Mouse (Mus musculus) spleen, adult 2 months (tissue): ENCODE measurements at regions not wholly inside any gene's neighbourhood (a gene's known extent, or its start where the extent isn't known, plus 50 kb on each side); places are given as distances from the start of the nearest gene placed in this dataset.

ENCODE experiments used
- DNase-seq, 2 experiments: peaks; one replicate each; pipeline versions ENCODE4 v3.0.0 to v3.0.0-alpha.2; 2012 to 2021; ENCODE audit warnings: low spot score in 2 of 2, low read depth in 1 of 2
- H3K27ac ChIP-seq: fragments of 200-500 bp; 2 replicates; pipeline ENCODE4 v1.5.1; 2012; ENCODE audit warnings: low read length, inconsistent platforms; ENCODE audit not compliant: insufficient read depth
- H3K27me3 ChIP-seq: fragments of 200-500 bp; 2 replicates; pipeline ENCODE4 v1.6.1; 2012; ENCODE audit warnings: mild to moderate bottlenecking, moderate library complexity, low read length, inconsistent platforms; ENCODE audit not compliant: control insufficient read depth, insufficient read depth
- H3K36me3 ChIP-seq: fragments of 200-500 bp; 2 replicates; pipeline ENCODE4 v1.6.1; 2012; ENCODE audit warnings: mild to moderate bottlenecking, low read length, inconsistent platforms; ENCODE audit not compliant: control insufficient read depth, insufficient read depth
- H3K4me1 ChIP-seq: fragments of 200-500 bp; 2 replicates; pipeline ENCODE4 v1.6.1; 2011; ENCODE audit warnings: inconsistent platforms; ENCODE audit not compliant: control insufficient read depth, insufficient read depth, insufficient read length
- H3K4me3 ChIP-seq: fragments of 200-500 bp; 2 replicates; pipeline ENCODE4 v1.5.1; 2011; ENCODE audit warnings: mild to moderate bottlenecking, inconsistent platforms; ENCODE audit not compliant: insufficient read depth, insufficient read length; ENCODE audit errors: extremely low read depth
- CTCF ChIP-seq: fragments of 200-500 bp; IDR thresholded peaks from 2 replicates; pipeline ENCODE4 v1.5.1; 2011; ENCODE audit warnings: mild to moderate bottlenecking, inconsistent platforms; ENCODE audit not compliant: insufficient read depth, insufficient read length, insufficient replicate concordance; ENCODE audit errors: extremely low read depth
- POLR2A ChIP-seq: fragments of 200-500 bp; IDR thresholded peaks from 2 replicates; pipeline ENCODE4 v1.6.1; 2011; ENCODE audit warnings: low read depth, low read length, inconsistent platforms
- WGBS: fragments of 180-500 bp; shearing (Covaris S2); methylation state at CpG from one replicate; pipeline ENCODE4 v1.1.7; 2018; 5-methylcytosine and 5-hydroxymethylcytosine counted together

DNA sequence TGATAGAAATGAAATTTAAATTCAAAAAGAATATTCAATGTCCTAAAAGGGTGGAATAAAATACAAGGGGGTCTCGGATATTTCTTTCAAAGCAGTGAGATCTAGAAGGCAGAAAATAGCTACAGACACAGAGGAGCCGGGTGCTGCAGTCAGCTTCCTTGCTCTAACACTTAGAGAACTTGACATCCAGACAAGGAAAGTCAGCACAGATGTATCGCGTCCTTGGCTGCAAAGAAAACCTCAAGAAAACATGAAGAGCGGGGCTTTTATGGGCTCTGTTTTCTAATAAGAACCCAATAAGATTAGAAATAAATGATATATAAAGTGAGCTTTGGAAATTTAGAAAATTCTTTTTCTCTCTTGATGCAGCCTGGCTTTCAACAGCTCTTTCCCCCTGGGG, 53.1 kb upstream of the Glis3 start:
- TF ChIP-seq POLR2A (no peak), CTCF (no peak)
- Histone ChIP-seq H3K36me3 (no peaks in the 10 kb centered on the region), H3K27me3 (no peaks in the 10 kb centered on the region), H3K27ac (no peak overlapping the region), H3K4me1 (no peaks in the 10 kb centered on the region), H3K4me3 (no peak overlapping the region)
- no peak for DNase-seq
- 84% methylated on average over 5 of the region's 5 CpGs for WGBS

DNA sequence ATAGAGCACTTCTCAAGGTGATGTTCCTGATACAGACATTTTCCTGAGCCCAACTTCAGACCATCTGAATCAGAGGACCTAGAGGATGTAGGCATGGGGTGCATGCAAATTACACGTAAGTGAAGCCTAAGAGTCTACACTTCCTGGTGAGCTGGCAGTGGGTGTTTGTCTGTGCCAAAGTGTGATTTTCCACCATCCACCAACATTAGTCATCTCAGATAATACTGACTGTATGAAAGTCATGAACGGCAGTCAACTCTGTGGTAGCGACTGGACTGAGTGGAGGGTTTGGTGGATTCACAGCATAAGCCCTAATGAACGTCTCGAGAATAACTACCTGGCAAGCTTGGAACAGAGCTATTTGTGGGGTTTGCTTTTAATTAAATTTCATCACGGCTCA, 53.9 kb upstream of the Glis3 start:
- H3K4me1 ChIP-seq: no peaks in the 10 kb centered on the region
- H3K36me3 ChIP-seq: no peaks in the 10 kb centered on the region
- TF ChIP-seq CTCF: no peak
- no peak for TF ChIP-seq POLR2A
- H3K27me3 ChIP-seq: no peaks in the 10 kb centered on the region
- DNase-seq: no peak
- H3K27ac ChIP-seq: no peak overlapping the region
- 85% methylated on average over 6 of the region's 6 CpGs for WGBS
- H3K4me3 ChIP-seq: no peak overlapping the region

DNA sequence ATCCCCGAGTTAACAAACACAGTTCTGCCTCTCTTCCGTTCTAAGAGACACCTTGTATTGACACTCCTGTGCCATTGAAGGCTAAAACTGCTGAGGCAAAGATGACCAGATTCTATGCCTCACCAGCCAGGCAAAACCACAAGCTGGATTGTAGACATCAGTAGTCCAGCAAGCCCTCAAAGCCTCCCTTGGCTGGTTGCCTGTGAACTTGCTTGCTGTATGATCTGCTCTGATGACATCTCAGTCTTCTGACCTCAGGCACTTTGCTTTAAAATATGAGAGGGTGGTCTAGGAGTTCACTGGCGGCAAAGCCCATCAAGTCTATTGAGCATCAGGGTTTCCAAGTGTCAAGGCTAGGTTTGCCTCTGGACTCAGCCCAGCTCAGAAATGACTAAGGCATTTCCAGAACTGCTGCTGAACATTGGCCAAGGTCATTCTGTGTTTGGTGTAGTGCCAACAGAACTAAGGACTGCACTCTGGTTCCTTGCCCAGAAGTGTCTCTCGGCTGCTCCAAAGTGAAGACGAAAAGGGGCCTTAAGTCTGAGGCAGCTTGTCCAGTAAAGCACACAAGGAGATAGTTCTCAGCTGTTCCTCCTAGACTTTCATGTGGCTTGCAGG, 63.4 kb upstream of the Glis3 start:
- no peak overlapping the region for H3K4me3 ChIP-seq
- H3K36me3 ChIP-seq: no peaks in the 10 kb centered on the region
- DNase-seq: no peak
- TF ChIP-seq POLR2A: no peak
- no peak for TF ChIP-seq CTCF
- H3K4me1 ChIP-seq: no peaks in the 10 kb centered on the region
- no peaks in the 10 kb centered on the region for H3K27me3 ChIP-seq
- H3K27ac ChIP-seq: no peak overlapping the region
- 71% methylated on average over 5 of the region's 5 CpGs for WGBS

GRCm38 (mm10) chr19:28745105-28745504, 65.2 kb upstream of the Glis3 start:
- DNase-seq: no peak
- H3K4me1 ChIP-seq: no peaks in the 10 kb centered on the region
- no peaks in the 10 kb centered on the region for H3K36me3 ChIP-seq
- no peak overlapping the region for H3K27ac ChIP-seq
- no peak for TF ChIP-seq POLR2A
- no peak for TF ChIP-seq CTCF
- 86% methylated on average over 2 of the region's 2 CpGs for WGBS
- no peak overlapping the region for H3K4me3 ChIP-seq
- no peaks in the 10 kb centered on the region for H3K27me3 ChIP-seq

DNA sequence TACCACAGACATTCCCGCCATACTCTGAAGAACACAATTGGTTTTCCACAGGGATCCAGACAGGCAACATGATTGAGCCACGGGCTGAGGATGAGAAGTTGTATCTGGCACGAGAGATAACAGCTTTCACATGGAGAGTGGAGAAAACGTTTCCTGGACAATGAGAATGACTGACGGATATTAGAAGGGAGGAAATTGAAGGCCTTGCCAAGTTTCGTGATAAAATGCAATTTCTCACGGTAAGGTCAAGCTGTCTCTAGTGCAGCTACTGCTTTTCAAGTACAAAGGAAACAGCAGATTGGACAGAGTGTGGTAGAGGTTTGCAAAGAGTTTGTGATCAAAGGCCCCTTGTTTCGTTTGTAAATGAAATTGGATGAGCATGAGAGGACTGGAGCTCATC, 65.7 kb upstream of the Glis3 start:
- no peak for TF ChIP-seq CTCF
- no peak for TF ChIP-seq POLR2A
- DNase-seq: no peak
- H3K4me3 ChIP-seq: no peak overlapping the region
- no peaks in the 10 kb centered on the region for H3K4me1 ChIP-seq
- no peaks in the 10 kb centered on the region for H3K36me3 ChIP-seq
- H3K27ac ChIP-seq: no peak overlapping the region
- H3K27me3 ChIP-seq: no peaks in the 10 kb centered on the region
- WGBS: 57% methylated on average over 8 of the region's 8 CpGs

GRCm38 (mm10) chr19:28751091-28751490, 71.2 kb upstream of the Glis3 start:
- no peaks in the 10 kb centered on the region for H3K36me3 ChIP-seq
- no peaks in the 10 kb centered on the region for H3K27me3 ChIP-seq
- no peak overlapping the region for H3K4me3 ChIP-seq
- TF ChIP-seq CTCF (no peak), POLR2A (no peak)
- 69% methylated on average over 8 of the region's 8 CpGs for WGBS
- no peaks in the 10 kb centered on the region for H3K4me1 ChIP-seq
- H3K27ac ChIP-seq: 0 out of 2 replicates have a peak overlapping the region, but pooled peaks have one; percentile 12
- DNase-seq: no peak

DNA sequence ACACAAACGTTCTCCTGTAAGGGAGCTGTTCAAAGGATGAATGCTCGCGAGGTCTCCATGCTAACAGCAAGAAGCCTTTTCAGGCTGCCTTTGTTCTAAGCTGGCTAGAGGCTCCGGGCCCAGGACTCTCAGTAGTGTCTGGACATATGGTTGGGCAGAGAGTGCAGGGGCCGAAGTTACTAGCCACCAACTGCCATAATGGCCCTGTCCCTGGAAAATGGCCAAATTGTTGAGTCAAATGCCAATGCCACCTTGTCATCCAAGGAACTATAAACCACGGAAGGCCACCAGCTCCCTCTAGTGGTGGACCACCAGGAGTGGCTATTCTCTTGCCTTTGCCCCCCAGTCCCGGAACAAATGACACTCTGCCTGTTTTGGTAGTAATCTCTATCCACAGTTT, 76.0 kb upstream of the Slc1a1 start:
- H3K36me3 ChIP-seq: no peaks in the 10 kb centered on the region
- H3K27ac ChIP-seq: no peak overlapping the region
- TF ChIP-seq CTCF (peak; percentile 61; the same call in 1 of the 2 replicates), POLR2A (no peak)
- H3K4me1 ChIP-seq: no peaks in the 10 kb centered on the region
- peak in 1 of 2 experiments; percentile 14 for DNase-seq
- H3K27me3 ChIP-seq: no peaks in the 10 kb centered on the region
- H3K4me3 ChIP-seq: no peak overlapping the region
- 47% methylated on average over 7 of the region's 7 CpGs for WGBS
